Mouse (Mus musculus): Measurements from ENCODE around the gene Brd4.
A peak's percentile ranks its signal among the peaks of the same experiment; 100 is the strongest.

The Brd4 gene

GRCm38 (mm10) chr17:32284262-32285137 lies at the start of gene Brd4:
Gene Brd4 (minus strand): TSS chr17:32284722.
- DNase-seq (ENCODE audit: low spot score) = peak; percentile 94

GRCm38 (mm10) chr17:32333675-32334303 lies 49.3 kb upstream of the Brd4 start:
- no peak for DNase-seq (ENCODE audit: low spot score)

- DNase-seq (ENCODE audit: low spot score) = no peak
Measured at GRCm38 (mm10) chr17:32327501-32327900, 43.0 kb upstream of the Brd4 start.

GRCm38 (mm10) chr17:32322809-32323208 lies 38.3 kb upstream of the Brd4 start:
- no peak for DNase-seq (ENCODE audit: low spot score)

- DNase-seq (ENCODE audit: low spot score) = peak; percentile 22
Measured at GRCm38 (mm10) chr17:32321836-32322235, 37.3 kb upstream of the Brd4 start.

- DNase-seq (ENCODE audit: low spot score) = no peak
Measured at GRCm38 (mm10) chr17:32321390-32321734, 36.8 kb upstream of the Brd4 start.

- peak; percentile 99 for DNase-seq (ENCODE audit: low spot score)
Measured at GRCm38 (mm10) chr17:32320597-32321389, 36.3 kb upstream of the Brd4 start, which contains the start of gene Akap8. Gene Akap8 (minus strand): TSS chr17:32321238.

- DNase-seq (ENCODE audit: low spot score) = peak; percentile 37
Measured at GRCm38 (mm10) chr17:32319950-32320349, 35.4 kb upstream of the Brd4 start.

- no peak for DNase-seq (ENCODE audit: low spot score)
Measured at GRCm38 (mm10) chr17:32317708-32318107, 33.2 kb upstream of the Brd4 start.

GRCm38 (mm10) chr17:32317032-32317431 lies 32.5 kb upstream of the Brd4 start:
- no peak for DNase-seq (ENCODE audit: low spot score)

- no peak for DNase-seq (ENCODE audit: low spot score)
Measured at GRCm38 (mm10) chr17:32315560-32315959, 31.0 kb upstream of the Brd4 start.

GRCm38 (mm10) chr17:32313892-32314291 lies 29.4 kb upstream of the Brd4 start:
- no peak for DNase-seq (ENCODE audit: low spot score)

GRCm38 (mm10) chr17:32312801-32313200 lies 28.3 kb upstream of the Brd4 start:
- DNase-seq (ENCODE audit: low spot score) = no peak

GRCm38 (mm10) chr17:32307963-32308362 lies 23.4 kb upstream of the Brd4 start:
- DNase-seq (ENCODE audit: low spot score) = no peak

- no peak for DNase-seq (ENCODE audit: low spot score)
Measured at GRCm38 (mm10) chr17:32298125-32298524, 13.6 kb upstream of the Brd4 start.

- no peak for DNase-seq (ENCODE audit: low spot score)
Measured at GRCm38 (mm10) chr17:32295901-32296300, 11.4 kb upstream of the Brd4 start.

- no peak for DNase-seq (ENCODE audit: low spot score)
Measured at GRCm38 (mm10) chr17:32295160-32295559, 10.6 kb upstream of the Brd4 start.

GRCm38 (mm10) chr17:32285138-32285670 lies 682 bp upstream of the Brd4 start:
- DNase-seq (ENCODE audit: low spot score) = peak; percentile 30

GRCm38 (mm10) chr17:32283771-32284221 lies 726 bp downstream of the Brd4 start:
- peak; percentile 69 for DNase-seq (ENCODE audit: low spot score)

- peak; percentile 75 for DNase-seq (ENCODE audit: low spot score)
Measured at GRCm38 (mm10) chr17:32283341-32283740, 1.2 kb downstream of the Brd4 start.

- DNase-seq (ENCODE audit: low spot score) = no peak
Measured at GRCm38 (mm10) chr17:32281611-32282310, 2.8 kb downstream of the Brd4 start.

GRCm38 (mm10) chr17:32281126-32281525 lies 3.4 kb downstream of the Brd4 start:
- DNase-seq (ENCODE audit: low spot score) = no peak

All from MN1 (cell line).